Mouse (Mus musculus): ENCODE data around the gene Gstp2. TPM values are rescaled to one million over a fixed set of nuclear protein-coding genes. Genes with fewer than 3 reads are reported as not detected.
A peak's percentile ranks its signal among the peaks of the same experiment; 100 is the strongest.

The Gstp2 gene
- polyA plus RNA-seq, 1 experiment: not detected

DNA sequence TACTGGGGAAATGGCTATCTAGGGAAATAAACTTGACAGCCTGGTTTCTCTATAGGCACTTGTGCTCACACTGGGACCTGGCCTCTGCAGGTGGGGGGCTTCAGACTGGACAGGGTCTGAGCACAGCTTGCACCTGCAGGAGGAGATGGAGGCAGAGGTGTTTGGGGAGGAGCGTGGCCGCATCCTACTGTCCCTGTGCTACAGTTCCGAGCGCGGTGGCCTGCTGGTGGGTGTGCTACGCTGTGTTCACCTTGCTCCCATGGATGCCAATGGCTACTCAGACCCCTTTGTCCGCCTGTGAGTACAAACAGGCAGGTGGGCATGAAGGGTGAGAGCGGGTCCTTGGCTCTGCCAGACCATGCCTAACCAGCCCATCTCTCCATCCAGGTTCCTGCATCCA is 39.9 kb downstream of the Gstp2 start:
- peaks cover 63% of the 10 kb centered on the region for H3K36me3 ChIP-seq (ENCODE audit: control insufficient read depth)
- no peaks in the 10 kb centered on the region for H3K27me3 ChIP-seq (ENCODE audit: control insufficient read depth)
- no peak for TF ChIP-seq TAL1 (IDR thresholded peaks at IDR 0.05; ENCODE audit: low read length)
- no peak for TF ChIP-seq GATA1 (IDR thresholded peaks at IDR 0.05; ENCODE audit: low read length)
- peaks cover 14% of the 10 kb centered on the region for H3K4me1 ChIP-seq (ENCODE audit: control insufficient read depth)
- no peak overlapping the region for H3K4me3 ChIP-seq (replicated peaks)
- H3K9me3 ChIP-seq (ENCODE audit: control insufficient read depth, low read length): no peaks in the 10 kb centered on the region

DNA sequence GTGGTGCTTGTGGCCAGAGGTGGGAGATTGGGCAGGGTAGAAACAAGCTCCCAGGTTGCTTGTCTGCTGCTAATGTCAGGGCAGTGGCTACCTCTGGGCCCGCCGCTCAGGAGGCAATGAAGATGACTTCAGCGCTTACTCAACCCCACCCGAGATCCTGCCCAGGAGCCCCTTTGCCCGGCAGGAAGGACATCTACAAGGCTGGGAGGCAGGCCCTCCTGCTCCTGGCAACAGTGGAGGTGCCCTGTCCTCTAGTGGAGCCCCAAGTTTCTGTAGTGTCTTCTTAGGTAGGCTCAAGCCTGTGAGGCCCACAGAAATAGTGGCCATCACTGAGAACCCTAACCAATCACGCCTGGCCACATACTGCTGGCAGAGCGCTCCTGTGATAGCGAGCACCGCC is 40.7 kb downstream of the Gstp2 start:
- Histone ChIP-seq H3K36me3 (ENCODE audit: control insufficient read depth) (peaks cover 55% of the 10 kb centered on the region), H3K9me3 (ENCODE audit: control insufficient read depth, low read length) (no peaks in the 10 kb centered on the region), H3K27me3 (ENCODE audit: control insufficient read depth) (no peaks in the 10 kb centered on the region), H3K4me3 (replicated peaks) (no peak overlapping the region), H3K4me1 (ENCODE audit: control insufficient read depth) (peaks cover 18% of the 10 kb centered on the region)
- TF ChIP-seq TAL1 (IDR thresholded peaks at IDR 0.05; ENCODE audit: low read length): no peak
- TF ChIP-seq GATA1 (IDR thresholded peaks at IDR 0.05; ENCODE audit: low read length): no peak

DNA sequence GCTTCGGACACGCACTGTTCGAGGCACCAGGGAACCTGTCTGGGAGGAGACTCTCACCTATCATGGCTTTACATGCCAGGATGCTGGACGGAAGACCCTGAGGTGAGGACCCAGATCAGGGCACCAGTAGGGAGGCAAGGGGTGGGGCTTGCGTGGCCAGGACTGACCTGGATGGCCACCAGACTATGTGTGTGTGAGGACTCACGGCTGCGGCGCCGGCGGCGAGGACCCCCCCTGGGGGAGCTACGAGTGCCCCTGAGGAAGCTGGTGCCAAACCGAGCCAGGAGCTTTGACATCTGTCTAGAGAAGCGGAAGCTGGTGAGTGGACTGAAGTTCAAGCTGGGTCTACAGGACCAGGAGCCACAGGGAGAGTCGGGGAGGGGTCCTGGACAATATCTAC is 41.5 kb downstream of the Gstp2 start:
- Histone ChIP-seq H3K36me3 (ENCODE audit: control insufficient read depth) (peaks cover 47% of the 10 kb centered on the region), H3K27me3 (ENCODE audit: control insufficient read depth) (no peaks in the 10 kb centered on the region), H3K4me1 (ENCODE audit: control insufficient read depth) (peaks cover 25% of the 10 kb centered on the region), H3K9me3 (ENCODE audit: control insufficient read depth, low read length) (no peaks in the 10 kb centered on the region), H3K4me3 (replicated peaks) (no peak overlapping the region)
- no peak for TF ChIP-seq GATA1 (IDR thresholded peaks at IDR 0.05; ENCODE audit: low read length)
- TF ChIP-seq TAL1 (IDR thresholded peaks at IDR 0.05; ENCODE audit: low read length): no peak

DNA sequence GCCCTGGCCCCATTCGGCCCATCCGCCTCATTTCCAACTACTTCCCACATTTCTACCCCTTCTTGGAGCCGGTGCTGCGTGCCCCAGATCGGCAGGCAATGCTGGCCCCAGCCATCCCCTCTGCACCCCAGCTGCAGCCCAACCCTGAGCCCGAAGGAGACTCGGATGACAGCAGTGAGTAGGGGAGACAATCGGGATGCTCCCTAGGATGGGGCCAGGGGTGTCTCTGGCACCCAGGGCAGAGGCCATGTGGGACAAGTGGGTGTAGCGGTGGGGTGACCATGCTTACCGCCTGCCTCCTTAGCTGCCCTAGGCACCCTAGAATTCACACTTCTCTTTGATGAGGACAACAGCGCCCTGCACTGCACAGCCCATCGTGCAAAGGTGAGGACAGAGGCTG is 42.2 kb downstream of the Gstp2 start:
- peaks cover 30% of the 10 kb centered on the region for H3K4me1 ChIP-seq (ENCODE audit: control insufficient read depth)
- no peak overlapping the region for H3K4me3 ChIP-seq (replicated peaks)
- H3K27me3 ChIP-seq (ENCODE audit: control insufficient read depth): no peaks in the 10 kb centered on the region
- TF ChIP-seq TAL1 (IDR thresholded peaks at IDR 0.05; ENCODE audit: low read length) (no peak), GATA1 (IDR thresholded peaks at IDR 0.05; ENCODE audit: low read length) (no peak)
- H3K9me3 ChIP-seq (ENCODE audit: control insufficient read depth, low read length): no peaks in the 10 kb centered on the region
- peaks cover 40% of the 10 kb centered on the region for H3K36me3 ChIP-seq (ENCODE audit: control insufficient read depth)

DNA sequence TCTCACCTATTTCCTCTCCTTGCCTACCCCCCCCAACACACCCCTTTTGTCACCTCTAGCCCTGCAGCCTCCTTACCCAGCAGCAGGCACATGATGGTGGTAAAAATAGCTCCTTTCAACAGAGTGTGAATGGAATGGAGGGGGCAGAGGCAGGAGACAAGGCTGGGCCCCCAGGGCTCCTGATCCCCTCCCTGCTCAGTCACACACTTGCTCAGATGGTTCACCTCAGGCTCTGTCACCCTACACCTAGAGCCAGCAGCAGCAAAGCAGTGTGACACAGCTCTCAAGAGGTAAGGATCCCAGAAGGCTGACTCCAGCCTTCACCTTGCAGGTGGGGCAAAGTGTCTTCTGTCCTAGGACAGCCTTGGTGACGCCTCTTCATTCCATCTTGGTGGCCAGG is 42.7 kb downstream of the Gstp2 start, which contains the start of gene Doc2g:
Gene Doc2g (plus strand): TSS at position 202 of the 400 bp plus-strand sequence.
- Histone ChIP-seq H3K4me3 (replicated peaks) (no peak within 1 kb of the TSS), H3K4me1 (ENCODE audit: control insufficient read depth) (peaks cover 30% of the 10 kb centered on the region), H3K9me3 (ENCODE audit: control insufficient read depth, low read length) (no peaks in the 10 kb centered on the region), H3K27me3 (ENCODE audit: control insufficient read depth) (no peaks in the 10 kb centered on the region), H3K36me3 (ENCODE audit: control insufficient read depth) (peaks cover 35% of the 10 kb centered on the region)
- TF ChIP-seq GATA1 (IDR thresholded peaks at IDR 0.05; ENCODE audit: low read length): no peak
- TF ChIP-seq TAL1 (IDR thresholded peaks at IDR 0.05; ENCODE audit: low read length): no peak

DNA sequence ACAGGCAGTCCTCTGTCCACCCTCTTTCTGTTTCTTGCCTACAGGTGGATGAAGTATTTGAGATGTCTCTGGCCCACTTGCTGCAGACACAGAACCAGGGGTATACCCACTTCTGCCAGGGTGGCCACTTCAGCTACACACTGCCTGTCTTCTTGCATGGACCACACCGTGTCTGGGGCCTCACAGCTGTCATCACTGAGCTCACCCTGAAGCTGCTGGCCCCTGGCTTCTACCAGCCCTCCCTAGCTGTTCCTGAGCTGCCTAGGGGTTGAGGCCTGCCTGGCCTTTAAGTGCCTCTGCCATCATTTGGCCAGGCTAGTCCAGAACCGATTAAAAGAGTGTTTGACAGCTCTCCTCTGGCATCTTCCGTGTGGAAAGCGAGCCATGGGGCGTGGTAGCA is 44.1 kb downstream of the Gstp2 start:
- H3K9me3 ChIP-seq (ENCODE audit: control insufficient read depth, low read length): no peaks in the 10 kb centered on the region

DNA sequence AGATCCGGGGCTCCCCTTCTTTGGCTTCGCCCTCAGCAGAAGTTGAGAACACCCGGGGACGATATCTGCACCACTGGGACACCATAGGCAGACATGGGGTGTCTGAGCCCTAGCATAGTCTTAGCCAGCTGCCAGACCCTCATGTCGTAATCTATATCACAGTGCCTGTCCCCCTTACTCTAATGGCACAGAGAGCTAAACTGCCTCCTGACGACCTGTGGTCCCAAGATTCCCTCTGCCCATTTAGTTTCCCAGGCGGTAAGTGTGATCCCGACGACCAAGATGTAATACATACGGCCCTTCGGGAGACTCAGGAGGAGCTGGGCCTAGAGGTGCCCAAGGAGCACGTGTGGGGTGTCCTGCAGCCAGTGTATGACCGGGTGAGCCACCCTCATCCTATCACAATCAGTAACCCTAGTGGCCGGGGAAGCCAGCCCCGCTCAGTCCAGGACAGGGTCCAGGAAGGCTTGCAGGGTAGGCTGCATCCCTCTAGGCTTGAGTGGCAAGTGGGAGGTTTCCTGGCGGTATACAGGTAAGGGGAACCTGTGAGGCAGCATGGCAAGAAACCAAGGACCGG is 44.8 kb downstream of the Gstp2 start:
- TF ChIP-seq TAL1 (IDR thresholded peaks at IDR 0.05; ENCODE audit: low read length): no peak
- TF ChIP-seq GATA1 (IDR thresholded peaks at IDR 0.05; ENCODE audit: low read length): no peak
- peaks cover 30% of the 10 kb centered on the region for H3K4me1 ChIP-seq (ENCODE audit: control insufficient read depth)
- H3K9me3 ChIP-seq (ENCODE audit: control insufficient read depth, low read length): no peaks in the 10 kb centered on the region
- H3K4me3 ChIP-seq (replicated peaks): peak overlapping the region; percentile 83
- no peaks in the 10 kb centered on the region; the same call in 1 of the 2 replicates for H3K27me3 ChIP-seq (ENCODE audit: control insufficient read depth)
- peaks cover 14% of the 10 kb centered on the region for H3K36me3 ChIP-seq (ENCODE audit: control insufficient read depth)

More for the DNA sequence above, 44.1 kb downstream of the Gstp2 start:
- Histone ChIP-seq H3K36me3 (ENCODE audit: control insufficient read depth) (peaks cover 22% of the 10 kb centered on the region), H3K4me1 (ENCODE audit: control insufficient read depth) (peaks cover 30% of the 10 kb centered on the region), H3K27me3 (ENCODE audit: control insufficient read depth) (no peaks in the 10 kb centered on the region), H3K4me3 (replicated peaks) (no peak overlapping the region)
- no peak for TF ChIP-seq TAL1 (IDR thresholded peaks at IDR 0.05; ENCODE audit: low read length)
- TF ChIP-seq GATA1 (IDR thresholded peaks at IDR 0.05; ENCODE audit: low read length): no peak

DNA sequence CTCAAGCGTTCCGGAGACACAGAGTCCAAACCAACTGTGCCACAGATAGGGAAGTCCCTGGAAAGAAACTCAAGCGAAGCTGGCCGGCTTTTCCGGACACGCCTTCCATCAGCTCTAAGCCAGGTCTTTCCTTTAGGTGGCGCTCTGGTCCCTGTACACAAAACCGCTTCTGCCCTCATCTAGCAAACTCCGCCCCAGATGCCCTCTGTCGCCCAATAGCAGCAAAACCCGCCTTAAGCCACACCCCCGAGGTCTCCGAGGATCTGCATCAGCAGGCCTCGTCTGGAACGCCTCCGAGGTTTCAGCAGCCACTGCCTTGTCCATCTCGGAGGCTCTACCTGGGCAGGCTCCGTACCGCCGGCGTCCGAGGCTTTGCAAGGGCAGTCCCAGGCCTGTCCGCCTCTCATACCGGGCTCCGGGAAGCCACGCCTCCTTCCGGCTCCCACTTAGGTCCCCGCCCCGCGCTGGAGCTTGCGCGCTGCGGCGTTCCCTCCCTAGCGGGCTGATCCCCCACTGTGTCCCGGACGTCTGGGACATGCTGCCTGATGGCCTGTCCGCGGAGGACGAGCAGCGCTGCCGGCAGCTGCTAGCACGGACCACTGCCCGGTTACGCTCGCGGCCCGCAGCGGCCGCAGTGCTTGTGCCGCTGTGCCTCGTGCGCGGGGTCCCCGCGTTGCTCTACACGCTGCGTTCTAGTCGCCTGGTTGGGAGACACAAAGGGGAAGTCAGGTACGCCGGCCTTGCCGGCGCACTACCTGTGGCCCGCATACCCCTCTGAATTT is 45.5 kb downstream of the Gstp2 start, which contains the start of the genes Nudt8 and Gm49405:
Gene Nudt8 (plus strand): TSS at position 462 of the 782 bp plus-strand sequence.
Gene Gm49405 (plus strand): TSS at position 508 of the 782 bp plus-strand sequence.
- TF ChIP-seq TAL1 (IDR thresholded peaks at IDR 0.05; ENCODE audit: low read length) (no peak), GATA1 (IDR thresholded peaks at IDR 0.05; ENCODE audit: low read length) (no peak)
- Histone ChIP-seq H3K36me3 (ENCODE audit: control insufficient read depth) (peaks cover 9% of the 10 kb centered on the region), H3K4me1 (ENCODE audit: control insufficient read depth) (peaks cover 30% of the 10 kb centered on the region), H3K9me3 (ENCODE audit: control insufficient read depth, low read length) (no peaks in the 10 kb centered on the region), H3K4me3 (replicated peaks) (peak within 1 kb of the TSS; percentile 83), H3K27me3 (ENCODE audit: control insufficient read depth) (no peaks in the 10 kb centered on the region; the same call in 1 of the 2 replicates)

DNA sequence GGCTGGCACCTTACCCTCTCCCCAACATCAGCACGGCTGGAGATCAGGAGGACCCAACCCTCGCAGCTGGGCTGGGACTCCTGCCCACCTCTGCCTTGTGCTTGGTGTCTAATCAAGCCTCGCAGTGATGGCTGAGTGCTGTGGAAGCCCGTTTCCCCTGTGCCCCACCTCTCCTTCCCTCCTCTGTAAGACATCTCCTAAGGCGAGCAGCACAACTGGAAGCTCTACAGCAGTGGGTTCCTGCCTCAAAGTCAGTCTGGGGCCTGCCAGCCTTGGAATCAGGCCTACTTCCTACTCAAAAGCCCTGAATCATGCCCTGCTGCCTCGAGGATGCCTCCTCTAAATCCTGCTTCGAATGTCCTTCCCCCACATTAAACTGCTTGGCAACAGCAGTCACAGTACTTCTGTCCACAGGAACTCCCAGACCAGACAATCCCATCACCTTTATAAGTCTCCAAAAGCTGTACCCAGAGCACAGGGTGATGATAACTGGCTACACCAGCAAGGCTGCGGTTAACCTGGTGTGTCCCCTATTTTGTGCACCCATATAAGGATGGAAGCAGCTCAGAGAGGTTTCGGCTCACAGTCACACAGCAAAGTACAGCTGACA is 46.6 kb downstream of the Gstp2 start:
- Histone ChIP-seq H3K9me3 (ENCODE audit: control insufficient read depth, low read length) (no peaks in the 10 kb centered on the region), H3K36me3 (ENCODE audit: control insufficient read depth) (peaks cover 2% of the 10 kb centered on the region), H3K27me3 (ENCODE audit: control insufficient read depth) (no peaks in the 10 kb centered on the region; the same call in 1 of the 2 replicates), H3K4me3 (replicated peaks) (peak overlapping the region; percentile 83), H3K4me1 (ENCODE audit: control insufficient read depth) (peaks cover 30% of the 10 kb centered on the region)
- no peak for TF ChIP-seq TAL1 (IDR thresholded peaks at IDR 0.05; ENCODE audit: low read length)
- no peak for TF ChIP-seq GATA1 (IDR thresholded peaks at IDR 0.05; ENCODE audit: low read length)
